In genomic region chr10:99410754-99411153, GRCm38 (mm10) we compare ENCODE assay signal across 13 mouse cellular contexts.
DNase-seq lines count a peak whose midpoint lies in the region; ATAC-seq and TF ChIP-seq lines count a peak whose summit lies in the region.
"Had no signal": no experiment of that assay in that cellular context is flagged by ENCODE, and none has a peak within 500 bp of the region (broad histone marks: within the 10 kb centered on the region; RNA-seq: fewer than 3 reads in every experiment).

No protein-coding gene starts in this region.

- peak; percentile 8 for DNase-seq in liver
- no peak for DNase-seq in liver, embryonic 11.5 days (ENCODE audit: low spot score)
- peak; percentile 25 for DNase-seq in kidney, postnatal 4 days
- peak; percentile 47 for DNase-seq in stomach, postnatal 0 days (ENCODE audit: low spot score)
- no peak for DNase-seq in spleen, postnatal 4 days (ENCODE audit: low spot score in 2 of 2)
- no peak for DNase-seq in layer of hippocampus, adult 8-10 months (ENCODE audit: low spot score in 2 of 2)

- H3K4me3 ChIP-seq in liver, embryonic 11.5 days (ENCODE audit: low read depth, low read length), result no peak overlapping the region
- H3K4me3 ChIP-seq in heart, embryonic 16.5 days (ENCODE audit: low read length), result no peak overlapping the region
- H3K4me3 ChIP-seq in stomach, postnatal 0 days (ENCODE audit: low read depth, low read length), result no peak overlapping the region
- H3K4me3 ChIP-seq: forebrain, embryonic 13.5 days; limb, embryonic 15.5 days; neural tube, embryonic 13.5 days had no signal

- no peaks in the 10 kb centered on the region for H3K27me3 ChIP-seq in liver, embryonic 11.5 days (replicated peaks; ENCODE audit: control insufficient read depth, insufficient read depth, low read length)
- no peaks in the 10 kb centered on the region for H3K27me3 ChIP-seq in heart, embryonic 16.5 days (ENCODE audit: control insufficient read depth, insufficient read depth, low read length)
- no peaks in the 10 kb centered on the region for H3K27me3 ChIP-seq in stomach, postnatal 0 days (ENCODE audit: control insufficient read depth, insufficient read depth, low read length)
- H3K27me3 ChIP-seq: CH12.LX; forebrain, embryonic 13.5 days; limb, embryonic 15.5 days; neural tube, embryonic 13.5 days had no signal

- no peaks in the 10 kb centered on the region for H3K4me1 ChIP-seq in liver, embryonic 11.5 days (replicated peaks; ENCODE audit: control insufficient read depth, insufficient read depth, low read length)
- peaks cover 7% of the 10 kb centered on the region; the same call in 1 of the 2 replicates for H3K4me1 ChIP-seq in heart, embryonic 16.5 days (ENCODE audit: control insufficient read depth, insufficient read depth, low read length)
- H3K4me1 ChIP-seq in stomach, postnatal 0 days (replicated peaks; ENCODE audit: control insufficient read depth, insufficient read depth), result no peaks in the 10 kb centered on the region
- H3K4me1 ChIP-seq: forebrain, embryonic 13.5 days; limb, embryonic 15.5 days; neural tube, embryonic 13.5 days had no signal

- TF ChIP-seq CTCF in stomach, postnatal 0 days (IDR thresholded peaks at IDR 0.05; ENCODE audit: low read depth), result no peak

- H3K27ac ChIP-seq in liver, embryonic 11.5 days (ENCODE audit: low read depth, low read length), result no peak overlapping the region
- H3K27ac ChIP-seq in heart, embryonic 16.5 days (ENCODE audit: low read length), result peak overlapping the region; percentile 25; the same call in 1 of the 2 replicates
- no peak overlapping the region for H3K27ac ChIP-seq in stomach, postnatal 0 days (replicated peaks)
- H3K27ac ChIP-seq: forebrain, embryonic 13.5 days; hindbrain, postnatal 0 days; limb, embryonic 15.5 days; neural tube, embryonic 13.5 days had no signal

- no peak for TF ChIP-seq EP300 in stomach, postnatal 0 days (optimal IDR thresholded peaks at IDR 0.05)

- ATAC-seq in liver, embryonic 11.5 days (replicated peaks; ENCODE audit: low FRiP score), result no peak
- peak; percentile 68; the same call in 1 of the 2 replicates for ATAC-seq in heart, embryonic 16.5 days (replicated peaks; ENCODE audit: extremely low read depth, insufficient read depth, low FRiP score)
- peak; percentile 74 for ATAC-seq in stomach, postnatal 0 days (ENCODE audit: low FRiP score, low TSS enrichment)
- ATAC-seq: activated CD4-positive, CD25-positive, alpha-beta regulatory T cell, adult 4 months; forebrain, embryonic 13.5 days; hindbrain, postnatal 0 days had no signal

- no peaks in the 10 kb centered on the region for H3K36me3 ChIP-seq in liver, embryonic 11.5 days (ENCODE audit: control insufficient read depth, insufficient read depth, low read length)
- no peaks in the 10 kb centered on the region for H3K36me3 ChIP-seq in heart, embryonic 16.5 days (ENCODE audit: control insufficient read depth, insufficient read depth)
- no peaks in the 10 kb centered on the region for H3K36me3 ChIP-seq in stomach, postnatal 0 days (ENCODE audit: control insufficient read depth, insufficient read depth, low read length)
- H3K36me3 ChIP-seq: limb, embryonic 15.5 days; neural tube, embryonic 13.5 days had no signal

- H3K9ac ChIP-seq in liver, embryonic 11.5 days (ENCODE audit: low read depth, low read length), result no peak overlapping the region
- H3K9ac ChIP-seq in heart, embryonic 16.5 days (ENCODE audit: low read length), result no peak overlapping the region
- H3K9ac ChIP-seq in stomach, postnatal 0 days (ENCODE audit: low read length), result no peak overlapping the region
- H3K9ac ChIP-seq: forebrain, embryonic 13.5 days; limb, embryonic 15.5 days; neural tube, embryonic 13.5 days had no signal

- no peak overlapping the region for H3K4me2 ChIP-seq in liver, embryonic 11.5 days
- H3K4me2 ChIP-seq in heart, embryonic 16.5 days (ENCODE audit: low read depth, low read length), result no peak overlapping the region
- no peak overlapping the region for H3K4me2 ChIP-seq in stomach, postnatal 0 days (replicated peaks; ENCODE audit: low read depth)
- H3K4me2 ChIP-seq: forebrain, embryonic 13.5 days; limb, embryonic 15.5 days; neural tube, embryonic 13.5 days had no signal

- H3K9me3 ChIP-seq in liver, embryonic 11.5 days (ENCODE audit: control insufficient read depth, low read length), result peaks cover 2% of the 10 kb centered on the region; the same call in 1 of the 2 replicates
- H3K9me3 ChIP-seq in heart, embryonic 16.5 days (replicated peaks; ENCODE audit: control insufficient read depth, low read length), result 0 out of 2 replicates have a peak, but pooled peaks cover 2% of the 10 kb centered on the region
- no peaks in the 10 kb centered on the region for H3K9me3 ChIP-seq in stomach, postnatal 0 days (ENCODE audit: control insufficient read depth, low read length)
- H3K9me3 ChIP-seq: forebrain, embryonic 13.5 days; limb, embryonic 15.5 days; neural tube, embryonic 13.5 days had no signal

- 40% methylated on average over 3 of the region's 3 CpGs for WGBS in liver, embryonic 11.5 days
- 23% methylated on average over 3 of the region's 3 CpGs for WGBS in heart, embryonic 16.5 days
- WGBS in stomach, postnatal 0 days, result 69% methylated on average over 3 of the region's 3 CpGs

Comparison
In these comparisons a context has a peak if more than half of its experiments do, and no peak if none do; other contexts are left out.
1. DNase-seq: peak in liver (single experiment), kidney, postnatal 4 days (2 of 2) and stomach, postnatal 0 days (single experiment); none in liver, embryonic 11.5 days (single experiment), spleen, postnatal 4 days (0 of 2) and layer of hippocampus, adult 8-10 months (0 of 2).